Mouse (Mus musculus) frontal cortex, postnatal 10 days (tissue): ENCODE measurements around the gene C1qtnf9.

Source experiments
- DNase-seq, 2 experiments: peaks; one replicate each; pipeline ENCODE4 v3.0.0; 2022; ENCODE audit warnings: low spot score in 2 of 2, mixed read lengths in 1 of 2

C1qtnf9 gene

GRCm38 (mm10) chr14:60767884-60768283 lies at the start of gene C1qtnf9:
TSS of gene C1qtnf9 (plus strand) at chr14:60768134.
- DNase-seq, result no peak

- no peak for DNase-seq
Observed at GRCm38 (mm10) chr14:60721304-60721703, 46.6 kb upstream of the C1qtnf9 start.

GRCm38 (mm10) chr14:60721938-60722337 lies 46.0 kb upstream of the C1qtnf9 start:
- DNase-seq, result no peak

DNA sequence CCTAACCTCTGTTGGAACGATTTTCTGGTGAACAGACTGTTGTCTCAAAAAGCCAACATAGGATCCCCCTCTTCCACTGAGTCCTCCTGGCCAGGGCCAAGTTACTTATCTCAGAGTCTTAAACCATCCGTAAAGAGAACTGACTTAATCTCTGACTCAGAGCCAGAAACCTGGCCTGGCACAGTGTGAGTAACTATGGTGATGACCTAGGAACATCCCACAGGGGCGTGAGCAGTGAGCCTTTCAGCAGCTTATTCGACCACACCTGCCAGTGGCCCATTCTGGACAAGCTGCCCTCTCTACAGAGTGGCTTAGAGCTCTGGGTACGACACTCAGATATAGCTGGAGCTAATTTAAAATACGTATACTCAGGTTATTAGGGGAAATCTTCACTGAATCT lies 41.8 kb upstream of the C1qtnf9 start:
- DNase-seq, result no peak

GRCm38 (mm10) chr14:60727130-60727529 lies 40.8 kb upstream of the C1qtnf9 start:
- DNase-seq, result no peak

DNA sequence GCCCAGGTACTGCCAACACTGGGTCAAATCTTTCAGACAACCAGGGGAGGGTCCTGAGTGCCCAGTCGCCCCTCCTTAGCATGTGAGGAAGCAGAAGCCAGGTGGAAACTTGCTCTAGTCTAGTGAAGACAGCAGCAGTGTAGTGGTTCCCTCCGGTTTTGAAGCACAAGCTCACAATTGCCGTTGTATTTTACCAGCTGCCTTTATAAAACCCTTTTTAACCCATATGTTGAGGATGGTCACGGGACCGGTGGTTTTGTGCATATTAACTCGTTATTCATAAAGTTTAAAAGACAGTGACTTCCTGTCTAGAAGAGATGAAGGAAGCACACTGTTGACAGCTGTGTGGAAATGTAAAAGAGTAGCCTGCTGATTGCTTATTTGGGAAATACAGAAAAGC lies 35.9 kb upstream of the C1qtnf9 start:
- no peak for DNase-seq

GRCm38 (mm10) chr14:60732787-60733186 lies 35.1 kb upstream of the C1qtnf9 start:
- DNase-seq, result no peak

- DNase-seq, result no peak
Observed at GRCm38 (mm10) chr14:60733706-60734105, 34.2 kb upstream of the C1qtnf9 start.

DNA sequence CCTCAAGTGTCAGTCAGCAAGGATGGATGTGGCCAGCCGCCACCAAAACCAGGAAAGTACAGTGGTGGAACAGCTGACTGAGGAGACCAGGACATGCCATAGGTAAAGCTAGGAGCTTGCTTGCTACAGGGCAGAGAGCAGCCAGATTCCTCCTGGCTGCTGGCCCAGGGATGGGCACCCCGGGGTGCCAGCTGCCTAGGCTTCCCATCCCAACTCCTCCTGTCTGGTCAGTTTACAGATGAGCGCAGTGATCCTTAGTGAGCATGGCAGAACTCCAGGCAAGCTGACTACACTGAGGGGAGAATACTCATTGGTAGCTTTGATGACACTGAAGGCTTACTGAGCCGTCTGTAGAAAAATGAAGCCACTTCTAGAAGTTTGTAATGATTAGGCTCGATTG lies 32.7 kb upstream of the C1qtnf9 start:
- DNase-seq, result no peak

DNA sequence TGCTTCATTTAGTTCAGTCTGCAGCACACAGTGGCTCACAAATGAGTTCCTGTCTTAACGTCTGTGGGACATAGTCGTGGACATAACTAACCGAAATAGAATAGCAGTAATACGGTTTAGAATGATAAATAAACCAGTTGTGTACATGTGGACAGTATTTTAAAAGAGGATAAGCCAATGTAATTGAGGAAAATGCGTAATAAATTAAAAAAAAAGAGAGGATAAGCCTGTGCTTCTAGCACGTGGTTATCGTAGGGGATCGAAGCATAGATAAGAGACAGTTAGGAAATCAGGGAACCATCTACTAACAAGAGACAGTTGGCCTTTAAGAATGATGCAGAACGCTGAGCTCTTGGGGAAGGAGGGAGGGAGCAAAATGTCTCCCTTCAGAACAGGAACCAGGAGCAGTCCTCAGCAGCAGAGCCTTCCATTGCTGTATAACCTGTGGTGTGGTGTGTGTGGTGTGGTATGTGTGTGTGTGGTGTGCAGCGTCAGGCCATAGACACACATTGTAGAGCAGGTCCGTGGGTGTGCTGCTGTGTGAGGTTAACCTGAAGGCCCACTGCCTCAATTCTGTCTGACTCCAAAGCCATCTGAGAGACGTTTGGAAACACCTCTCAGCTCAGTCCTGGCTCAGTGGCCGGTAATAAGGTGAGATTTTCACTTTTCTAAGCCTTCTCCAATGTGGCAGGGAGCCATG lies 31.9 kb upstream of the C1qtnf9 start:
- DNase-seq, result no peak

DNA sequence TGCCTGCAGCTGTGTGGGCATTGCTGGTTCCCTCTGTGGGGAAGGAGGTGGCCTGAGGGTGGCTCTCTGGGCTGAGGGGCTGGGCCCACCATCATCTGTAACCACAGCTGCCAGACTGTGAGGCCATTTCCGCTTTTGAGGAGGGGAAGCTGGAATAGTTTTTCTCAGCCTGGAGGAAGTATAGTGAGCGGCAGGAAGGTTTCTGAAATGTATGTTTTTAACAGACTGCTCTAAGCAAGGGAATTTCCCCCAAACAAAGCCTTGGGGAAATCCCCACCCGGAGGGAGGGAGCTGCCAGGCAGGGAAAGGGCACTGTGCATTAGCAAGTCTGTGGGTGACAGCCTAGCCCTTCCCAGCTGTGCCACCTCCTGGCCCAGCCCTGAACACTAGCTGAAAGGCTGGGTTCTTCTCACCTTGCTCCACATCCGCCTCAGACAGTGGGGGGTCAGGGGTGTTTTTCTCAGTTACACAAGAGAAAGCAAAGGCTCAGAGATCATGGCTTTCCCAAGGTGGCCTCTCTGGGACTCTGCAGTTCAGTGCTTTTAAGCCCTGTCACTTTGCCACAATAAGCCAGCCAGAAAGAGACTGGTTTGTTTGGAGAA lies 31.2 kb upstream of the C1qtnf9 start:
- no peak for DNase-seq

- no peak for DNase-seq
Observed at GRCm38 (mm10) chr14:60737202-60737611, 30.7 kb upstream of the C1qtnf9 start.

DNA sequence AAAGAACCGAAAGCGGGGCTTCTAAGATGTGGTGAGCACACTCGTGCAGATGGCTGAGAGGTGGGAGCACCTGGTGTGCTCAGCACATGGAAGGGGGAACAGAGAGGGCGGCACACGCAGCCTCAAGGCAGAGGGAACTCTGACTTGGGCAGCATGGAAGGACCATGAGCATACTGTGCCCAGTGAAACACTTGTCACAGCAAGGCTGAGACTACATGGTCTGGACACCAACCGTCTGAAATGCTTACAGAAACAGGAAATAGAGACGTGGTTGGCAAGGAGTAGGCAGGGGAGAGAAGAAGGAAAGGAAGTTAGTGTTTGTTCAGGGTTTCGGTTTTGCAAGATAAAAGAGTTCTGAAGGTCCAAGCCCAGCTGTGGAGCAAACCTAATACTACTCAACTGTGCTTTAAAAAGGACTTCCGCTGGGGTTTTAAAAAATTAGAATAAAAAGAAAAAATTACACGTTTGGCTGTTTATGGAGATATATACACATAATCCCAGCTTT lies 29.4 kb upstream of the C1qtnf9 start:
- DNase-seq, result no peak

- DNase-seq, result no peak
Observed at GRCm38 (mm10) chr14:60739155-60739554, 28.8 kb upstream of the C1qtnf9 start.

GRCm38 (mm10) chr14:60739616-60740015 lies 28.3 kb upstream of the C1qtnf9 start:
- no peak for DNase-seq

DNA sequence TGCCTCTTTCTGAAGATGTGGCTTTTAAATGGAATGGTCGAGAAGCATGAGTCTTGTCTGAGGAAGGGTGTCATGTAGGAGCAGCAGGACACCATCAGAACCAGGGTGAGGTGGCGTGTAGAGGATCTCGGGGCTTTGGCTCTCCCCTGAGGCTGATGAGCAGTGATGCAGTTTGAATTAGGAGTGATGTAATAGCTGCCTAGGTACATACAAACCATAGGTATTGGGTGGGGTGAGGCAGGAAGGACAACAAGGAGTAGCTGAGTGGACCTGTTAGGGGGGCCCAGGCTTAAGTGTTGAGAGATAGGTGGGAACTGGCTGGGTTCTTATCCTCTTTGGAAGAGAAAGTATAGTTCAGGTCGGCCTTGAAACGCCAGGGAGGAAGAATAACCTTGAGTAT lies 27.4 kb upstream of the C1qtnf9 start:
- no peak for DNase-seq

GRCm38 (mm10) chr14:60741033-60741432 lies 26.9 kb upstream of the C1qtnf9 start:
- no peak for DNase-seq

DNA sequence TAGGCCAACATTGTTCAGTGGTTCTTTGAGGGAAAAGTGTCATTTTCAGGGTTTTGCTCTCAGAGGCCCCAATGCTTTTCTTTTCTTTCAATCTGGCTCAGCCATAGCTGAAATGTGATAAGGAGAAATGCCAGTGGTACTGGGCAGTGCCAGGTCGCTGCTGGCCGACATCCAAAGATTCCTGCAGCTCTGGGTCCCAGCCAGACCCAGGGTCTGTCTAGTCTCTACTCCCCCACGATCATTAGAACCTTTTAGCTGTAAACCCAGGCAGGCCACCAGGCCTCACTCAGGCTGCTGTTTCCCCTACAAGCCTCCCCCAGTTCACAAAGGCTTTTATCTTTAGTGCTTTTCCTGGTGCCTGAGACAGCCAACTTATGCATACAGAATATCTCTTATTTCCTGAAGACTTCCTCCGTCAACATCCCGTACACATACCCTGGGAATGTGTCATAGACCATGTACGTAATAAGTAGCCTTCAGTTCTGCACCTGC lies 26.4 kb upstream of the C1qtnf9 start:
- DNase-seq, result no peak

- DNase-seq, result no peak
Observed at GRCm38 (mm10) chr14:60743681-60744080, 24.3 kb upstream of the C1qtnf9 start.

DNA sequence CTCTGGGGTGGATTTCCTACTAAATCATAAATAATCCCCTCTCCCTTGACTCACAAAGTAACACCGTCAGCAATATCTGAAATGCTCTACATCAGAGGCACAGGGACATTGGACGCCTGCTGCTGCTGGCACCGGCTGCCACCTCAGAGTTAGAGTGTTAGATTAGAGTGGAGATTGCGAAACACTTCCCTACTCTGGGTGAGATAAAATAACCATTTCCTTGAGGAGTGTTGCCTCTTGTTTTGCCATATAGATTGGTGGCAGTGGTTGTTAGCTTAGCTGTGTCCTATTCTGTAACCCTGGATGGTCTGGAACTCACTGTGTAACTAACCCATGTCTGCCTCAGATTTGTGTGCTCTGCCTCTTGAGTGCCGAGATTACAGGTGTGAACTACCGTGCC lies 22.7 kb upstream of the C1qtnf9 start:
- no peak for DNase-seq

GRCm38 (mm10) chr14:60746141-60746540 lies 21.8 kb upstream of the C1qtnf9 start:
- no peak for DNase-seq

DNA sequence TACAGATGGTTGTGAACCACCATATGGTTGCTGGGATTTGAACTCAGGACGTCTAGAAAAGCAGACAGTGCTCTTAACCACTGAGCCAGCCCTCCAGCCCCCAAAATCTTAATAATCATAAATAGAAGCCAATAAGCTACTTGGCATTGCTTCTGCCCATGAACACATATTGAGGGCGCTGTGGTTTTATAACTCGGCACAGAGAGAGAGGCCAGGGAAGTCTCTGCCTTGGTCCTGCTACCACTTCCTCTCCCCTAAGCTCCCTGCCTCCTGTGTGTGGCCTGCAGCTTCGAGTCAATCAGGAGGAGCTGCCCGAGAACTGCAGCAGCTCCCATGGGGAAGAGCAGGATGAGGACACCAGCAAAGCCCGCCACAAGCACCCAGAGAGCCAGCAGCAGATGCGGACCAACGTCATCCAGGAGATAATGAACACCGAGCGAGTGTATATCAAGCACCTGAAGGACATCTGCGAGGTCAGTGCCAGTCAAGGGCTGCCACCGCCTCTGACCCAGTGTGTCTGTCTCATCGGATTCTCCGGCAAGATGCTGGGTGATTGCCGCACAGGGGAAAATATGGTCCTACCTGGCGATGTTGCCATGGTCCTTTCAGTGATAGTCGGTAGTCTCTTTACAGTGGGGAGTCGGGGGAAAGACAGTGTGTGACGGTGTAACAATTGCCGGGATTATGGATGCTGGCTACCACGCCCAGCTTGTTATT lies 20.6 kb upstream of the C1qtnf9 start:
- DNase-seq, result no peak

- no peak for DNase-seq
Observed at GRCm38 (mm10) chr14:60749880-60750279, 18.1 kb upstream of the C1qtnf9 start.
